Mouse (Mus musculus) stomach, embryonic 14.5 days (tissue): Measurements from ENCODE around the gene Vrk2. TPM values are rescaled to one million over a fixed set of nuclear protein-coding genes. Genes with fewer than 3 reads are reported as not detected.

ENCODE experiments used
- polyA plus RNA-seq: library from polyadenylated mRNA; unstranded; fragments of >200 nt; fragmentation: Nextera tagmentation; extraction: Ambion mirVana; gene quantifications from 2 replicates; pipeline ENCODE4 v1.2.1, GENCODE M21; 2014

The Vrk2 gene
- polyA plus RNA-seq, 1 experiment from 2014 or later: 30.4 TPM

Other genes starting within 250 kb of the Vrk2 start
- gene Fancl, start 207.9 kb downstream of the Vrk2 start, polyA plus RNA-seq: 30.9 and 34.8 TPM in 2 replicates
- gene Gm6899, start 758 bp downstream of the Vrk2 start, polyA plus RNA-seq: not detected in 2 replicates